In the genomic region with DNA sequence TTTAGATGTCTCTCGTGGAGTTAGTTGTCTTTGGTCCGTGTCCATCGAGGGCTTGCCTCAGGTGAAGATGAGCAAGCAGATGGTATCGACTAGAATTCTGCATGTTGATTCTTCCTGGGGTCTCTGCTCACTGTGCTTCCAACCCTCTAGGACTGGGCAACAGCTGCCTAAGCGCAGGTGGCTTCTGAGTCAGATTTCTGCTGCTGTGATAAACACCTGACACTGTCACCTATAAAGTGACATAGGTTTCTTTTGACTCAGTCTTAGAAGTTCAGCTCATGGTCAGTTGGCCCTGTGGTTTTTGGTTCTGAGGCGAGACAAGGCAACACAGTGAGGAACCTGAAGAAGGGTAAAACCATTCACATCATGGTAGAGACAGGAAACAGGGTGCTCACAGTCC, we compare ENCODE assay signal across 26 mouse cellular contexts. TPM values are rescaled to one million over a fixed set of nuclear protein-coding genes. Genes with fewer than 3 reads are reported as not detected.
"Had no signal": no experiment of that assay in that cellular context is flagged by ENCODE, and none has a peak within 500 bp of the region (broad histone marks: within the 10 kb centered on the region; RNA-seq: fewer than 3 reads in every experiment).

No protein-coding gene starts in this region.

- DNase-seq: cerebellum, adult 8-10 months; cerebellum, adult 9-10 months; cerebellum, adult 9-11 months; cerebellum, postnatal 10 days; cerebellum, postnatal 14 days; cerebellum, postnatal 25 days; cerebellum, postnatal 36 days; embryo, embryonic 11 days; forebrain, postnatal 0 days; gastrocnemius, adult 2 months; gastrocnemius, postnatal 10 days; gastrocnemius, postnatal 14 days; gastrocnemius, postnatal 25 days; gastrocnemius, postnatal 36 days; heart, adult 18-20 months; heart, adult 2 months had no signal

- H3K4me3 ChIP-seq: embryonic facial prominence, embryonic 10.5 days; embryonic facial prominence, embryonic 12.5 days; embryonic facial prominence, embryonic 13.5 days; embryonic facial prominence, embryonic 15.5 days; erythroblast, embryonic 14.5 days; forebrain, embryonic 10.5 days; forebrain, embryonic 12.5 days; forebrain, embryonic 13.5 days; forebrain, embryonic 15.5 days; gastrocnemius, adult 2 months; heart, adult 2 months; heart, embryonic 10.5 days had no signal

- H3K9ac ChIP-seq: embryonic facial prominence, embryonic 12.5 days; embryonic facial prominence, embryonic 13.5 days; embryonic facial prominence, embryonic 15.5 days; forebrain, embryonic 12.5 days; forebrain, embryonic 13.5 days; forebrain, embryonic 15.5 days; forebrain, postnatal 0 days had no signal

- H3K27me3 ChIP-seq: embryonic facial prominence, embryonic 12.5 days; embryonic facial prominence, embryonic 13.5 days; embryonic facial prominence, embryonic 15.5 days; forebrain, embryonic 12.5 days; forebrain, embryonic 13.5 days; forebrain, embryonic 15.5 days had no signal

- H3K27ac ChIP-seq: embryonic facial prominence, embryonic 10.5 days; embryonic facial prominence, embryonic 12.5 days; embryonic facial prominence, embryonic 13.5 days; embryonic facial prominence, embryonic 15.5 days; forebrain, embryonic 10.5 days; forebrain, embryonic 12.5 days; forebrain, embryonic 13.5 days; forebrain, embryonic 15.5 days; gastrocnemius, adult 2 months; heart, adult 2 months; heart, embryonic 10.5 days had no signal

- H3K4me1 ChIP-seq: embryonic facial prominence, embryonic 10.5 days; embryonic facial prominence, embryonic 12.5 days; forebrain, embryonic 10.5 days; forebrain, embryonic 12.5 days; heart, embryonic 10.5 days had no signal

- H3K4me2 ChIP-seq: embryonic facial prominence, embryonic 12.5 days; embryonic facial prominence, embryonic 13.5 days; embryonic facial prominence, embryonic 15.5 days; forebrain, embryonic 12.5 days; forebrain, embryonic 13.5 days; forebrain, embryonic 15.5 days had no signal

- H3K9me3 ChIP-seq: embryonic facial prominence, embryonic 10.5 days; embryonic facial prominence, embryonic 12.5 days; embryonic facial prominence, embryonic 13.5 days; embryonic facial prominence, embryonic 15.5 days; forebrain, embryonic 10.5 days; forebrain, embryonic 12.5 days; forebrain, embryonic 13.5 days; forebrain, embryonic 15.5 days; heart, embryonic 10.5 days had no signal

- H3K36me3 ChIP-seq: embryonic facial prominence, embryonic 10.5 days; embryonic facial prominence, embryonic 12.5 days; embryonic facial prominence, embryonic 13.5 days; embryonic facial prominence, embryonic 15.5 days; forebrain, embryonic 10.5 days; forebrain, embryonic 12.5 days; forebrain, embryonic 15.5 days; heart, embryonic 10.5 days had no signal

RNA-seq across cellular contexts. Expression of a gene that starts 9.0 kb away (rescaled TPM):
- polyA plus RNA-seq: erythroblast, embryonic 14.5 days had no signal
